Mouse (Mus musculus) bone marrow macrophage, adult 2 months (primary cell): ENCODE results near the gene Hrk.

Source experiments
- CTCF ChIP-seq: IDR thresholded peaks from 2 replicates; pipeline ENCODE4 v1.5.1; 2012; ENCODE audit warnings: low read depth, mild to moderate bottlenecking, low read length, moderate library complexity
- POLR2A ChIP-seq: IDR thresholded peaks from 2 replicates; pipeline ENCODE4 v1.6.1; 2012; ENCODE audit warnings: mild to moderate bottlenecking, low read depth, low read length, borderline replicate concordance

DNA sequence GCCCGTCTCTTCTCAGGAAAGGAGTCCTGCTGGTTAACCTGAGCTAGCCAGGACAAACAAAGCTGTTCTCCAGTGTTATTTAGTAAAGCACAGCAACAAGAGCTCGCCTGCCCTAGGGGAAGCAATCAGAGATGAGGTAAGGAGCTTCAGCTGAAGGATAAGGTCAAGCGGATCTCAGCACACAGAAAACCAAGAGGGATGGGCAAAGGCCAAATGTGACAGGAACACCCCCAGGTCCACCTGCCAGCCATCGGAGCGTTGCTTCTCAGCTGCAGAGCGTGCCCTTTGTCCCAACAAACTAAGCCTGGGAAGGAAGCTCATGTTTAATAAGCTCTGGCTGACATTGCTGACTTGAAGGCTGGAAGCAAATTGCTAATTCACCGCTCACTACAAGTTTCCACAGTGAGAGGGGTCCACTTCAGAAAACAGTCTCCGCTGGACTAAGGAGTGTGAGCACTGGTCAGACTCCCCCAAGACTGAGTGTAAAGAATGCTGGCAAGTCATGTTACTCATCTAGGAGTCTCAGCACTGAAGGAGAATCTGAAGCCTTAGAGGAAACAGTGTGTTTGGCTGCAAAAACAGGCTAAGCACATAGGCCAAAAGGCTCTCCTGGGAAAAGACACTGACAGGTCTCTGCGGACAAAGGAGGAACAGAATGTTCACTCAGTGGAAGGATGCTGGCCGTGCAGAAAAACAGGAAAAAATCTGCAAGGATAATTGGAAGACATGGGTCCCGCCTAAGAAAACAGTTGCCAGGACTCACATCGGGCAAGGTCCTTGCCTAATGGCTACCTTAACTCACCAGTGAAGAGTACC is 21.0 kb upstream of the Hrk start:
- no peak for TF ChIP-seq CTCF
- TF ChIP-seq POLR2A, result no peak
